Mouse (Mus musculus): ENCODE results near the gene Dip2c.

Dip2c gene

GRCm38 (mm10) chr13:9424434-9424833 is 148.1 kb downstream of the Dip2c start:
- in situ Hi-C loops (cut with MboI, MseI): no loop called here

GRCm38 (mm10) chr13:9426267-9426666 is 149.9 kb downstream of the Dip2c start:
- in situ Hi-C loops (cut with MboI, MseI): no loop called here

- in situ Hi-C loops (cut with MboI, MseI): no loop called here
Observed at GRCm38 (mm10) chr13:9426779-9427178, 150.5 kb downstream of the Dip2c start.

GRCm38 (mm10) chr13:9429884-9430283 is 153.6 kb downstream of the Dip2c start:
- in situ Hi-C loops (cut with MboI, MseI): no loop called here

GRCm38 (mm10) chr13:9430724-9431123 is 154.4 kb downstream of the Dip2c start:
- in situ Hi-C loops (cut with MboI, MseI): no loop called here

GRCm38 (mm10) chr13:9431441-9431840 is 155.1 kb downstream of the Dip2c start:
- in situ Hi-C loops (cut with MboI, MseI): no loop called here

- in situ Hi-C loops (cut with MboI, MseI): loop anchor here (10.0 kb wide), 1 partner anchor 1798 kb away; no protein-coding TSS in a partner anchor
Observed at GRCm38 (mm10) chr13:9443066-9443465, 166.7 kb downstream of the Dip2c start.

GRCm38 (mm10) chr13:9445533-9446294 is 169.4 kb downstream of the Dip2c start:
- in situ Hi-C loops (cut with MboI, MseI): loop anchor here (10.0 kb wide), 1 partner anchor 1801 kb away; no protein-coding TSS in a partner anchor

GRCm38 (mm10) chr13:9446448-9447115 is 170.3 kb downstream of the Dip2c start:
- in situ Hi-C loops (cut with MboI, MseI): loop anchor here (10.0 kb wide), 1 partner anchor 1802 kb away; no protein-coding TSS in a partner anchor

GRCm38 (mm10) chr13:9450276-9450675 is 173.9 kb downstream of the Dip2c start:
- in situ Hi-C loops (cut with MboI, MseI): no loop called here

- in situ Hi-C loops (cut with MboI, MseI): no loop called here
Observed at GRCm38 (mm10) chr13:9451952-9452351, 175.6 kb downstream of the Dip2c start.

- in situ Hi-C loops (cut with MboI, MseI): no loop called here
Observed at GRCm38 (mm10) chr13:9454426-9455177, 178.3 kb downstream of the Dip2c start.

GRCm38 (mm10) chr13:9455979-9456378 is 179.7 kb downstream of the Dip2c start:
- in situ Hi-C loops (cut with MboI, MseI): no loop called here

- in situ Hi-C loops (cut with MboI, MseI): no loop called here
Observed at GRCm38 (mm10) chr13:9457420-9458308, 181.3 kb downstream of the Dip2c start.

- in situ Hi-C loops (cut with MboI, MseI): no loop called here
Observed at GRCm38 (mm10) chr13:9464457-9464856, 188.1 kb downstream of the Dip2c start.

GRCm38 (mm10) chr13:9467216-9467615 is 190.9 kb downstream of the Dip2c start:
- in situ Hi-C loops (cut with MboI, MseI): loop anchor here (5.0 kb wide), 1 partner anchor 285 kb away; no protein-coding TSS in a partner anchor

GRCm38 (mm10) chr13:9473383-9473782 is 197.1 kb downstream of the Dip2c start:
- in situ Hi-C loops (cut with MboI, MseI): no loop called here

GRCm38 (mm10) chr13:9481722-9482121 is 205.4 kb downstream of the Dip2c start:
- in situ Hi-C loops (cut with MboI, MseI): no loop called here

GRCm38 (mm10) chr13:9489696-9490095 is 213.4 kb downstream of the Dip2c start:
- in situ Hi-C loops (cut with MboI, MseI): no loop called here

- in situ Hi-C loops (cut with MboI, MseI): no loop called here
Observed at GRCm38 (mm10) chr13:9494726-9495125, 218.4 kb downstream of the Dip2c start.
